Mouse (Mus musculus): Measurements from ENCODE around the gene Cbarp. TPM values are rescaled to one million over a fixed set of nuclear protein-coding genes. Genes with fewer than 3 reads are reported as not detected.
A peak's percentile ranks its signal among the peaks of the same experiment; 100 is the strongest.

Cbarp gene
- total RNA-seq, 1 experiment from 2014 or later, result 45.4 TPM

GRCm38 (mm10) chr10:80097275-80097674 is 43.4 kb downstream of the Cbarp start:
- DNase-seq, result no peak

- DNase-seq, result no peak
Measured at GRCm38 (mm10) chr10:80095547-80095946, 45.1 kb downstream of the Cbarp start.

GRCm38 (mm10) chr10:80094684-80095083 is 46.0 kb downstream of the Cbarp start:
- no peak for DNase-seq

- no peak for DNase-seq
Measured at GRCm38 (mm10) chr10:80094085-80094484, 46.5 kb downstream of the Cbarp start.

- DNase-seq, result no peak
Measured at GRCm38 (mm10) chr10:80092690-80093089, 47.9 kb downstream of the Cbarp start.

GRCm38 (mm10) chr10:80091527-80091926 is 49.1 kb downstream of the Cbarp start:
- no peak for DNase-seq

GRCm38 (mm10) chr10:80089146-80089545 is 51.5 kb downstream of the Cbarp start:
- no peak for DNase-seq

GRCm38 (mm10) chr10:80087483-80087882 is 53.2 kb downstream of the Cbarp start:
- no peak for DNase-seq

- DNase-seq, result peak; percentile 49
Measured at GRCm38 (mm10) chr10:80086847-80087246, 53.8 kb downstream of the Cbarp start.

GRCm38 (mm10) chr10:80084817-80085487 is 55.7 kb downstream of the Cbarp start:
- peak; percentile 50 for DNase-seq

- no peak for DNase-seq
Measured at GRCm38 (mm10) chr10:80081075-80081474, 59.6 kb downstream of the Cbarp start.

Other genes with a start within 250 kb of the Cbarp start
- 420 and 469 TPM in 2 replicates for gene Cfd, start 250.0 kb downstream of the Cbarp start, total RNA-seq (2021)
- 36.0 and 49.2 TPM in 2 replicates for gene Med16, start 231.9 kb downstream of the Cbarp start, total RNA-seq (2021)
- not detected in 2 replicates for gene Gm26602, start 230.0 kb downstream of the Cbarp start, total RNA-seq (2021)
- 1.1 and 2.3 TPM in 2 replicates for gene Kiss1r, start 223.9 kb downstream of the Cbarp start, total RNA-seq (2021)
- 85.5 and 98.9 TPM in 2 replicates for gene R3hdm4, start 219.6 kb downstream of the Cbarp start, total RNA-seq (2021)
- gene Arid3a, start 213.8 kb downstream of the Cbarp start, total RNA-seq (2021), result 5.2 and 5.8 TPM in 2 replicates
- gene Wdr18, start 180.7 kb downstream of the Cbarp start, total RNA-seq (2021), result 32.4 and 35.5 TPM in 2 replicates
- gene Grin3b, start 170.1 kb downstream of the Cbarp start, total RNA-seq (2021), result 0.12 TPM in 1 of 2 replicates, not detected in the other
- gene Tmem259, start 156.5 kb downstream of the Cbarp start, total RNA-seq (2021), result 159 and 161 TPM in 2 replicates
- gene Cnn2, start 152.3 kb downstream of the Cbarp start, total RNA-seq (2021), result 28.3 and 29.8 TPM in 2 replicates
- 24.2 and 29.1 TPM in 2 replicates for gene Abca7, start 144.3 kb downstream of the Cbarp start, total RNA-seq (2021)
- 3.7 and 4.3 TPM in 2 replicates for gene Arhgap45, start 124.2 kb downstream of the Cbarp start, total RNA-seq (2021)
- gene Polr2e, start 101.0 kb downstream of the Cbarp start, total RNA-seq (2021), result 84.3 and 101 TPM in 2 replicates
- 977 and 1,201 TPM in 2 replicates for gene Gpx4, start 93.7 kb downstream of the Cbarp start, total RNA-seq (2021)
- gene Sbno2, start 35.3 kb downstream of the Cbarp start, total RNA-seq (2021), result 66.1 and 73.2 TPM in 2 replicates
- 154 TPM in 2 replicates for gene Stk11, start 25.0 kb downstream of the Cbarp start, total RNA-seq (2021)
- 460 and 592 TPM in 2 replicates for gene Atp5d, start 2.2 kb downstream of the Cbarp start, total RNA-seq (2021)
- 74.1 and 97.4 TPM in 2 replicates for gene Midn, start 7.4 kb upstream of the Cbarp start, total RNA-seq (2021)
- gene Cirbp, start 25.1 kb upstream of the Cbarp start, total RNA-seq (2021), result 49.9 and 142 TPM in 2 replicates
- gene 1600002K03Rik, start 32.1 kb upstream of the Cbarp start, total RNA-seq (2021), result 15.6 and 16.7 TPM in 2 replicates
- gene Efna2, start 38.6 kb upstream of the Cbarp start, total RNA-seq (2021), result 2.7 and 5.2 TPM in 2 replicates
- 23.4 and 37.9 TPM in 2 replicates for gene Mum1, start 85.6 kb upstream of the Cbarp start, total RNA-seq (2021)
- 238 and 243 TPM in 2 replicates for gene Ndufs7, start 108.3 kb upstream of the Cbarp start, total RNA-seq (2021)
- 326 and 398 TPM in 2 replicates for gene Gamt, start 120.2 kb upstream of the Cbarp start, total RNA-seq (2021)
- gene Dazap1, start 120.7 kb upstream of the Cbarp start, total RNA-seq (2021), result 111 and 117 TPM in 2 replicates
- gene Rps15, start 151.6 kb upstream of the Cbarp start, total RNA-seq (2021), result 1,145 and 1,195 TPM in 2 replicates
- gene Apc2, start 155.1 kb upstream of the Cbarp start, total RNA-seq (2021), result 1.4 and 3.2 TPM in 2 replicates
- gene 2310011J03Rik, start 179.7 kb upstream of the Cbarp start, total RNA-seq (2021), result 31.7 and 33.5 TPM in 2 replicates
- 3.0 and 4.3 TPM in 2 replicates for gene Pcsk4, start 188.7 kb upstream of the Cbarp start, total RNA-seq (2021)
- gene Reep6, start 189.1 kb upstream of the Cbarp start, total RNA-seq (2021), result 8.0 and 12.8 TPM in 2 replicates
- 8.9 and 10.4 TPM in 2 replicates for gene Adamtsl5, start 207.6 kb upstream of the Cbarp start, total RNA-seq (2021)
- 0.15 TPM in 1 of 2 replicates, not detected in the other for gene Plk5, start 215.6 kb upstream of the Cbarp start, total RNA-seq (2021)
- 18.3 and 21.7 TPM in 2 replicates for gene Mex3d, start 246.8 kb upstream of the Cbarp start, total RNA-seq (2021)